Mouse (Mus musculus): ENCODE data around the gene Fbxo40. TPM values are rescaled to one million over a fixed set of nuclear protein-coding genes. Genes with fewer than 3 reads are reported as not detected.

Gene Fbxo40
- polyA plus RNA-seq (2012; rRNA removed; ENCODE audit: low replicate concordance): 0.04 and 0.05 TPM in 2 replicates

GRCm38 (mm10) chr16:36989999-36990625, at the start of gene Fbxo40:
Gene Fbxo40 (minus strand): TSS chr16:36990467.

GRCm38 (mm10) chr16:37011061-37011921, 21.0 kb upstream of the Fbxo40 start, which contains the start of gene Polq:
Gene Polq (plus strand): TSS chr16:37011786.

DNA sequence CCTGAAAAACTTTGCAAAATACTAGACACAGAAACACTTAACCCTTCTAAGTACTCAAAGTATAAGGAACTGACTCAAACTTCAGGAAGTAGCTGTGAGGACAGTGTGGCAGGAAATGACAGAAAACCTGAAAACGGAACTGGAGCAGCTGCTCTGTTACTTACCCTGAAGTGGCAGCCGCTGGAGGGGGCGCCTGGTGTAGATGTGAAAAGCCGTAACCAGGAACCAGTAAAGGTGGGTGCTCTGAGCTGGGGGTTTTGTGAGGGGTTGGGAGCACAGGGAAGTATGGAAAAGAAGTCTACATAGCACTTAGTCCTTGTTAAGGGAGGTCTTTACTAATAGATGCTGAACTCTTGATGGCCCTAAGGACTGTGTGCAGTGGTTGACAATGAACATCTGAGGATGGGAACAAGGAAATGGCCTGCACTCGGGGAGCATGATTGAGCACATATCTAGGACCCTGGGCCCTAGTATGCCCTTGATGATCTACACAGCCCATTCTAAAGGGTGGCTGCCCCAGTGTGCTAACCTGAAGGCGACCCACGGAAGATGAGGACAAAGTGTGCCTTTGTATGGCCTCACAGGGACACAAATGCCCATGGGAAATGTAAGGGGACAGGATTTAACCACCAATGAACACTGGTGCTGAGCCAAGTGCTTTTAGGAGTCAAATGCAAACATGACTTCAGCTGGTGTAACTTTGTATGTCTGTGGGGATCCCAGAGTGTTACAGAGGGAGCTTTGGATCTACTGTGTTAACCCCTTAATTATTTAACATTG, 55.2 kb downstream of the Fbxo40 start, which contains the start of gene Hcls1:
TSS of gene Hcls1 (plus strand) at position 143 of the 780 bp plus-strand sequence.

Other genes with a start within 250 kb of the Fbxo40 start
- 0.34 and 0.41 TPM in 2 replicates for gene Slc15a2, start 205.5 kb downstream of the Fbxo40 start, polyA plus RNA-seq (2012; rRNA removed; ENCODE audit: low replicate concordance)
- 0.09 and 0.40 TPM in 2 replicates for gene Iqcb1, start 162.1 kb downstream of the Fbxo40 start, polyA plus RNA-seq (2012; rRNA removed; ENCODE audit: low replicate concordance)
- gene Eaf2, start 115.5 kb downstream of the Fbxo40 start, polyA plus RNA-seq (2012; rRNA removed; ENCODE audit: low replicate concordance): 0.63 and 0.88 TPM in 2 replicates
- gene Golgb1, start 115.3 kb downstream of the Fbxo40 start, polyA plus RNA-seq (2012; rRNA removed; ENCODE audit: low replicate concordance): 31.9 and 35.1 TPM in 2 replicates
- 5.3 and 11.2 TPM in 2 replicates for gene Hcls1, start 55.5 kb downstream of the Fbxo40 start, polyA plus RNA-seq (2012; rRNA removed; ENCODE audit: low replicate concordance)
- 0.02 and 0.14 TPM in 2 replicates for gene Polq, start 21.3 kb upstream of the Fbxo40 start, polyA plus RNA-seq (2012; rRNA removed; ENCODE audit: low replicate concordance)